Mouse (Mus musculus) stomach, postnatal 0 days (tissue): ENCODE results near the gene Rab11b.

ENCODE experiments used
- CTCF ChIP-seq: IDR thresholded peaks from 2 replicates; pipeline ENCODE4 v1.5.1; 2016; ENCODE audit warnings: antibody characterized with exemption, low read depth, mild to moderate bottlenecking, moderate library complexity
- EP300 ChIP-seq: optimal IDR thresholded peaks from 2 replicates; pipeline ENCODE3; 2016; ENCODE audit warnings: antibody characterized with exemption

DNA sequence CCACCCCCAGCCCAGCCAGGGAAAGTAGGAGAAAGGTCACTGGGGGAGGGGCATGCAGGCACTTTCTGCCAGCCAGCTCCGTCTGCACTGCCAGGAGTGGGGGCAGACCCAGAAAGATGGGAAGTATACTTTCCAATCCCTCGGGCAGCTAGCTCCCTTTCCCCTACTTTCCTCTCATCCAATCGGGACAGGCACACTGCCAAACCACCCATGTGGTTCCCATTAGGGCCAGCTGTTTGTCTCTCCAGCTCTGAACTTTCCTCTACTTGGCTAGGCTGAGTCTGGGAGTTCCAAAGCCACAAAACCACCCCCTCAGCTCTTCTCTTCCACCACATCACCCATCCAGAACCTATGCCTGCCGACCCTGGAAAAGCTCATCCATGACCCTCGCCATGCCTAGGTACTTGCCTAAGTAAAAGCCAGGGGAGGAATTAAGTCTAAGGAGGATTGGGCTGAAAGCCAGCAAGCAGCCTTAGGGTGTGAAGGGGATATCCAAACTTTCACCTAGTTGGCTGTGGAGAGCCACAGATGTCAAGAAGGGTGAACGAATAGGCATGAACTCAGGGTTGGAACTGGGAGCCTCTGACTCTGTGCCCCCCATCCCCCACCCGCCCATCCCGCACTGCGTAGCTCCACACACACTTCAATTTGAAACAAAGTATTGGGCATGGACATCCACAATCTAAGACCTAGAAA is 19.1 kb upstream of the Rab11b start:
- TF ChIP-seq CTCF (no peak), EP300 (peak; percentile 81)
